Mouse (Mus musculus): ENCODE measurements around the gene Cdc42ep3. TPM values are rescaled to one million over a fixed set of nuclear protein-coding genes. Genes with fewer than 3 reads are reported as not detected.

Cdc42ep3 gene
- 39.4 and 48.5 TPM in 2 replicates for polyA plus RNA-seq (2015; fragmentation: Nextera tagmentation; extraction: Ambion mirVana)

DNA sequence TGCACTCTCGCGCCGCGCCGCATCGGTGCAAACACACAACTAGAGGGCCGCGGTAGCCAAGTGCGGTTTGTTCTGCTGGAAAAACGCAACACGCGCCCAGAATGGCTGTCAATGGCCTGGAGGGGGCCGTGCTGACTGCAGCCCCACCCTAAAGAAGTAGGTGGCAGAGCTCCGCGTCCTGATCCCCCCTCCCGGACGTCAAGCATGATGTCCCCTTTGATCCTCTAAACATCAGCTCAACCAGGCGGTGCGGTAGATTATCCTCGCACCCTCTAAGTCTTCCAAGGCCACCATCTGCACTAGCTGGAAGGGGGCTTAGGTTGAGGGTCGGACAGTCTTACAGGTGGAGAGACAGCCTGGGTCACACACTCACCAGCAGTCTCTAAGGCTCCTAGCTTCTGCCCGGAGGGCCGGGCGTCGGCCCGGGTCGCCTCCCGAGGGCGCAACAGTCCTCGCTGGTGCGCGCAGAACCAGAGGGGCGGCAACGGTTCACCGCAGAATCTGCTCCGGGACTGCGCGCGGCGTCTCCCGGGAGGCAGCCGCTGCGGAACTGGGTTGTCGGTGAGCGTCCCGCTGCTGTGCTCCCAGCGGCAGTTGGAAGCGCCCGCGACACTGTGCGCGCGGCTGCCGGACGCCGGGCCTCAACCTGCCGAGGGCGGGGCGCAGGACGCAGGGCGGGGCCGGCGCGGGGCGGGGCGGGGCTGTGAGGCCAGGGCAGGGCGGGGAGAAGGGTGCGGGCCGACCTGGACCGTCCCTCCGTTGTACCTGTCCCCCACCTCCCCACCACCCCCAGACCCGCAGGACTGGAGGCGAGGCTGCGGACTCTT, at the start of gene Cdc42ep3:
Gene Cdc42ep3, minus strand, starts transcription at position 648 of the 827 bp plus-strand sequence.
- 0 out of 2 replicates have a peak, but pooled peaks cover 3% of the 10 kb centered on the region for H3K27me3 ChIP-seq
- peaks cover 25% of the 10 kb centered on the region for H3K4me1 ChIP-seq
- under 1% methylated on average over 62 of the region's 74 CpGs for WGBS
- H3K4me3 ChIP-seq, result peak within 1 kb of the TSS; percentile 84
- no peaks in the 10 kb centered on the region for H3K9me3 ChIP-seq
- H3K9ac ChIP-seq (replicated peaks), result peak within 1 kb of the TSS; percentile 86
- H3K4me2 ChIP-seq (replicated peaks), result peak within 1 kb of the TSS; percentile 87
- ATAC-seq (replicated peaks), result peak; percentile 81
- peak within 1 kb of the TSS; percentile 91 for H3K27ac ChIP-seq (replicated peaks)
- H3K36me3 ChIP-seq, result no peaks in the 10 kb centered on the region; the same call in 1 of the 2 replicates

GRCm38 (mm10) chr17:79400356-79400755, 45.5 kb upstream of the Cdc42ep3 start:
- no peaks in the 10 kb centered on the region for H3K4me1 ChIP-seq
- H3K27me3 ChIP-seq, result no peaks in the 10 kb centered on the region
- no peak overlapping the region for H3K9ac ChIP-seq (replicated peaks)
- H3K36me3 ChIP-seq, result no peaks in the 10 kb centered on the region
- no peak overlapping the region for H3K4me3 ChIP-seq
- WGBS, result 89% methylated on average over 2 of the region's 2 CpGs
- H3K4me2 ChIP-seq (replicated peaks), result no peak overlapping the region
- no peak for ATAC-seq (replicated peaks)
- H3K27ac ChIP-seq (replicated peaks), result no peak overlapping the region
- H3K9me3 ChIP-seq, result no peaks in the 10 kb centered on the region

- Histone ChIP-seq H3K27me3 (no peaks in the 10 kb centered on the region), H3K4me1 (no peaks in the 10 kb centered on the region), H3K36me3 (no peaks in the 10 kb centered on the region), H3K4me3 (no peak overlapping the region), H3K27ac (replicated peaks) (no peak overlapping the region), H3K4me2 (replicated peaks) (no peak overlapping the region), H3K9ac (replicated peaks) (no peak overlapping the region), H3K9me3 (no peaks in the 10 kb centered on the region)
- no peak for ATAC-seq (replicated peaks)
- WGBS, result 83% methylated on average over 3 of the region's 3 CpGs
Measured at GRCm38 (mm10) chr17:79398416-79398815, 43.5 kb upstream of the Cdc42ep3 start.

GRCm38 (mm10) chr17:79394799-79395198, 39.9 kb upstream of the Cdc42ep3 start:
- H3K9me3 ChIP-seq, result no peaks in the 10 kb centered on the region
- no peaks in the 10 kb centered on the region for H3K27me3 ChIP-seq
- no peak overlapping the region for H3K4me3 ChIP-seq
- no peak overlapping the region for H3K27ac ChIP-seq (replicated peaks)
- H3K36me3 ChIP-seq, result no peaks in the 10 kb centered on the region
- H3K9ac ChIP-seq (replicated peaks), result no peak overlapping the region
- no peak for ATAC-seq (replicated peaks)
- H3K4me1 ChIP-seq, result no peaks in the 10 kb centered on the region
- WGBS, result 70% methylated on average over 5 of the region's 5 CpGs
- H3K4me2 ChIP-seq (replicated peaks), result no peak overlapping the region

DNA sequence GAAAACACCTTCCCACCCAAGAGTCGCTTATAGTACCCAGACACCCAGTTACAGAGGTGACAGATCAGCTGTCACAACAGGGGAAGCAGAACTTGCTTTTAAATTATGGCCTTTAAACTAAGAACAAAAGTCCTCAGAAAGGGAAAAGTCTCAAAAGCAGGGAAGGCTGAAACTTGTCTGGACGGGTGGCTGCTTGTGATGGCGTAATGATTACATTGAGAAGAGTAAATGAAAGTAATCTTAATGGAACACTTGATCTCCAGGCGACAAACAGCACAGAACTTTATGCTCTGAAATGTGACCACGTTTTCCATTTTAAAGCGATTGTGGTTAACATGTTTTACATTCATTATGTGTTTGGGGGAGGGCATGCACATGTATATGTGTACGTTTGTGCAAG, 39.0 kb upstream of the Cdc42ep3 start:
- no peaks in the 10 kb centered on the region for H3K36me3 ChIP-seq
- no peak overlapping the region for H3K27ac ChIP-seq (replicated peaks)
- H3K4me3 ChIP-seq, result no peak overlapping the region
- H3K27me3 ChIP-seq, result no peaks in the 10 kb centered on the region
- no peaks in the 10 kb centered on the region for H3K9me3 ChIP-seq
- H3K4me1 ChIP-seq, result no peaks in the 10 kb centered on the region
- WGBS, result 80% methylated on average over 7 of the region's 7 CpGs
- H3K9ac ChIP-seq (replicated peaks), result no peak overlapping the region
- H3K4me2 ChIP-seq (replicated peaks), result no peak overlapping the region
- ATAC-seq (replicated peaks), result no peak

DNA sequence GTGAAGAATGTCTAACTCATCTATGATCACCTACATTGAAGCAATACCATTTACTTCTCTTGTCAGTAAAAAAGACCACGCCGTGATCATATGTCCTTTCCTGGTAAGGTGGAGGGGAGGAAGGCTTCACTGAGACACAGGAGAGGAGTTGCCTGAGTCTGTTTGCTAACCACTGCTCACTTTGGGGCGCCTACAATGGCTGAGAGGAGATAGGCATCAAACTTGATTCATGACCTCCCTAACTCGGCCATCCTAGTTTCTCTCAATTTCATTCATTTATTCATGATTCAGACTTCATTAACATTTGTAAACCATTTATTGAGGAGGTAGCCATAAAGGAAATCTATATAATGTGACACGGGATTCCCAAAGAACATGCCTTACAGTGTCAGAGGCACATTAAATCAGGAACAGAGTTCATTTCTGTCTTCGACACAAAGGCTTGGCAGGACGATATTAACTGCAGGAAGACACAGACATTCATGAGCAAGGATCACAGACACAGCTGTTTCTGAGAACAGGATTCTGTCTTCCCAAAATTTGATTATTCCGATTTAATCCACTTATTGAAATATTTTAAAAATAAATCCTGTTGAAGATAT, 32.7 kb upstream of the Cdc42ep3 start:
- Histone ChIP-seq H3K9me3 (no peaks in the 10 kb centered on the region), H3K4me1 (no peaks in the 10 kb centered on the region), H3K27ac (replicated peaks) (no peak overlapping the region), H3K4me2 (replicated peaks) (no peak overlapping the region), H3K27me3 (no peaks in the 10 kb centered on the region), H3K36me3 (no peaks in the 10 kb centered on the region), H3K4me3 (no peak overlapping the region), H3K9ac (replicated peaks) (no peak overlapping the region)
- 77% methylated on average over 8 of the region's 8 CpGs for WGBS
- no peak for ATAC-seq (replicated peaks)

DNA sequence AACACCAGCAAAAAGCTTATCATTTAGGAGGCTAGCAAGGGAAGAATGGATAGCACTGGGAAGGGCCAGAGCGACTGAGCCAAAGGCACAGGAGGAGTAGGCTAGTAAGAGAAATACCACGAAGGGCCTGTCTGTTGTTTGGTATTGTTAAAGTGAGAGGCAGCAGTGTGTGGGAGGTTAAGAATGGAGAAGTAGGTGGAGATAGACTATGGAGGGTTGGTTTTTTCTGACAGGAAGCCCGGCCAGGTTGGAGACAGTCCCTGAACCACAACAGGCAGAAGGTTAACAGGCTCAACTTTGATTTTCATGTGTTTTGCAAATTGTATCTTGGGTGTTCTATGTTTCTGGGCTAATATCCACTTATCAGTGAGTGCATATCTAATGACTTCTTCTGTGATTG, 26.6 kb upstream of the Cdc42ep3 start:
- no peaks in the 10 kb centered on the region for H3K9me3 ChIP-seq
- no peaks in the 10 kb centered on the region for H3K36me3 ChIP-seq
- 80% methylated on average over 3 of the region's 3 CpGs for WGBS
- H3K9ac ChIP-seq (replicated peaks), result no peak overlapping the region
- H3K4me1 ChIP-seq, result no peaks in the 10 kb centered on the region
- no peaks in the 10 kb centered on the region for H3K27me3 ChIP-seq
- no peak overlapping the region for H3K4me2 ChIP-seq (replicated peaks)
- ATAC-seq (replicated peaks), result no peak
- no peak overlapping the region for H3K27ac ChIP-seq (replicated peaks)
- no peak overlapping the region for H3K4me3 ChIP-seq

DNA sequence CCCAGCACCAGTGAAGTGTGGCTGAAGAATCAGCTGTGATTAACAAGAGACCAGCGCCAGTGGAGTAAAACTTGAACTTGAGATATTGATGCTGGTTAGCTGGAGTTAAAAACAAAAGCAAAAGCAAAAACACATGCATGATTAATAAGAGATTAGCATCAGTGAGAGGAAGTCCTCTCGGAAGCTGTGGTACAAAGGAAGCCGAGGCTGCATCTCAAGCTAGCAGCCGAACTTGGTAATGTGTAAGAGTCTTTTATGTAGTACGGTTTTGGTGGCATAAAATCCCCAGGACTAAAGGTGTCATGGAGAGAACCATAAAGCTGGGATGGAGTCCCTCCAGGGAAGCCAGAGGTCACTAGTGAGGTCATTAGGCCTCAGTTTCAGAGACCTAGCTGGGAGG, 24.3 kb upstream of the Cdc42ep3 start:
- Histone ChIP-seq H3K4me2 (replicated peaks) (no peak overlapping the region), H3K27me3 (no peaks in the 10 kb centered on the region), H3K4me3 (no peak overlapping the region), H3K27ac (replicated peaks) (no peak overlapping the region), H3K9ac (replicated peaks) (no peak overlapping the region), H3K9me3 (no peaks in the 10 kb centered on the region), H3K36me3 (no peaks in the 10 kb centered on the region), H3K4me1 (no peaks in the 10 kb centered on the region)
- 71% methylated on average over 5 of the region's 5 CpGs for WGBS
- no peak for ATAC-seq (replicated peaks)

- 53% methylated on average over 6 of the region's 6 CpGs for WGBS
- Histone ChIP-seq H3K4me3 (no peak overlapping the region), H3K27ac (replicated peaks) (no peak overlapping the region), H3K9ac (replicated peaks) (no peak overlapping the region), H3K27me3 (no peaks in the 10 kb centered on the region), H3K9me3 (no peaks in the 10 kb centered on the region), H3K4me2 (replicated peaks) (no peak overlapping the region), H3K36me3 (no peaks in the 10 kb centered on the region), H3K4me1 (no peaks in the 10 kb centered on the region)
- no peak for ATAC-seq (replicated peaks)
Measured at GRCm38 (mm10) chr17:79376434-79377210, 21.7 kb upstream of the Cdc42ep3 start.

DNA sequence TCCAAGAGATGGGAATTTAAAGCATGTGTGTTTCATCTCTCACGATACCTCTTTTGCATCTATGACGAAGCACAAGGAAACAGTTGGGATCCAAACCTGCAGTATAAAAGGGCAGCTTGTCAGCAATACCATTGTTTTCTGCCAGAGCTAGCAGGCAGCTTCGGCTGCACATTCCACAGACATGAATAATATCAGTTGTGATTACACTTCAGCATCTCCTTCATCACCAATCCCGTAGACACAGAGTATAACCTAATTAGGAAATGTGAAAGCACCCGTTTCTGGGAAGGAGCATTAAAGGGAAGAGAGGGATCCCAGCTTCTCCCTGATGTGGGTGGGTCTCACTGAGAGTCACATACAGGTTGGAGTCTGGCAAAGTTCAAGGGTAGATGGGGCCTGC, 18.1 kb upstream of the Cdc42ep3 start:
- H3K9me3 ChIP-seq, result no peaks in the 10 kb centered on the region
- H3K9ac ChIP-seq (replicated peaks), result no peak overlapping the region
- no peaks in the 10 kb centered on the region for H3K36me3 ChIP-seq
- H3K27me3 ChIP-seq, result no peaks in the 10 kb centered on the region
- no peak overlapping the region for H3K27ac ChIP-seq (replicated peaks)
- no peak overlapping the region for H3K4me3 ChIP-seq
- WGBS, result 62% methylated on average over 5 of the region's 5 CpGs
- H3K4me2 ChIP-seq (replicated peaks), result no peak overlapping the region
- H3K4me1 ChIP-seq, result no peaks in the 10 kb centered on the region
- no peak for ATAC-seq (replicated peaks)

- Histone ChIP-seq H3K27ac (replicated peaks) (no peak overlapping the region), H3K4me1 (no peaks in the 10 kb centered on the region), H3K27me3 (no peaks in the 10 kb centered on the region), H3K4me2 (replicated peaks) (no peak overlapping the region), H3K9ac (replicated peaks) (no peak overlapping the region), H3K36me3 (no peaks in the 10 kb centered on the region), H3K4me3 (no peak overlapping the region), H3K9me3 (no peaks in the 10 kb centered on the region)
- 46% methylated on average over 5 of the region's 5 CpGs for WGBS
- no peak for ATAC-seq (replicated peaks)
Measured at GRCm38 (mm10) chr17:79364749-79365450, 10.0 kb upstream of the Cdc42ep3 start.

Data from forebrain, embryonic 15.5 days (tissue).